Mouse (Mus musculus): ENCODE results near the gene Camkmt.

Gene Camkmt

GRCm38 (mm10) chr17:85458589-85458988, 368.2 kb downstream of the Camkmt start:
- no peak for DNase-seq (ENCODE audit: low read depth, low spot score)

- no peak for DNase-seq (ENCODE audit: low read depth, low spot score)
Measured at GRCm38 (mm10) chr17:85461577-85461976, 371.2 kb downstream of the Camkmt start.

- no peak for DNase-seq (ENCODE audit: low read depth, low spot score)
Measured at GRCm38 (mm10) chr17:85463497-85464392, 373.4 kb downstream of the Camkmt start.

- DNase-seq (ENCODE audit: low read depth, low spot score) = peak; percentile 51
Measured at GRCm38 (mm10) chr17:85464466-85465411, 374.4 kb downstream of the Camkmt start.

- peak; percentile 70 for DNase-seq (ENCODE audit: low read depth, low spot score)
Measured at GRCm38 (mm10) chr17:85469776-85470175, 379.4 kb downstream of the Camkmt start.

GRCm38 (mm10) chr17:85472687-85473202, 382.4 kb downstream of the Camkmt start:
- DNase-seq (ENCODE audit: low read depth, low spot score) = peak; percentile 29

GRCm38 (mm10) chr17:85473217-85473616, 382.9 kb downstream of the Camkmt start:
- DNase-seq (ENCODE audit: low read depth, low spot score) = no peak

GRCm38 (mm10) chr17:85473881-85474280, 383.5 kb downstream of the Camkmt start:
- DNase-seq (ENCODE audit: low read depth, low spot score) = no peak

GRCm38 (mm10) chr17:85481241-85481640, 390.9 kb downstream of the Camkmt start:
- no peak for DNase-seq (ENCODE audit: low read depth, low spot score)

GRCm38 (mm10) chr17:85483086-85483485, 392.7 kb downstream of the Camkmt start:
- no peak for DNase-seq (ENCODE audit: low read depth, low spot score)

GRCm38 (mm10) chr17:85484015-85484414, 393.7 kb downstream of the Camkmt start:
- DNase-seq (ENCODE audit: low read depth, low spot score) = no peak

GRCm38 (mm10) chr17:85484526-85484925, 394.2 kb downstream of the Camkmt start:
- no peak for DNase-seq (ENCODE audit: low read depth, low spot score)

GRCm38 (mm10) chr17:85485065-85485945, 395.0 kb downstream of the Camkmt start:
- DNase-seq (ENCODE audit: low read depth, low spot score) = no peak

- DNase-seq (ENCODE audit: low read depth, low spot score) = no peak
Measured at GRCm38 (mm10) chr17:85485946-85486533, 395.7 kb downstream of the Camkmt start.

GRCm38 (mm10) chr17:85486585-85487480, 396.5 kb downstream of the Camkmt start:
- DNase-seq (ENCODE audit: low read depth, low spot score) = peak; percentile 88

GRCm38 (mm10) chr17:85487531-85487930, 397.2 kb downstream of the Camkmt start:
- DNase-seq (ENCODE audit: low read depth, low spot score) = no peak

GRCm38 (mm10) chr17:85488601-85489487, 398.5 kb downstream of the Camkmt start:
- no peak for DNase-seq (ENCODE audit: low read depth, low spot score)

- DNase-seq (ENCODE audit: low read depth, low spot score) = no peak
Measured at GRCm38 (mm10) chr17:85489488-85489980, 399.2 kb downstream of the Camkmt start.

All from R1 (cell line).